Mouse (Mus musculus) gastrocnemius, adult 8-10 months (tissue): ENCODE measurements around the gene Klf7. TPM values are rescaled to one million over a fixed set of nuclear protein-coding genes. Genes with fewer than 3 reads are reported as not detected.

Experiments
- DNase-seq, 2 experiments: peaks; one replicate each; pipeline ENCODE4 v3.0.0; 2022; ENCODE audit warnings: low spot score in 2 of 2
- total RNA-seq, 4 experiments: library from RNA; stranded (reverse); gene quantifications; 2 replicates each; pipeline ENCODE4 v1.2.4; 2022

Klf7 gene
- total RNA-seq, 4 experiments from 2014 or later: 4.6 to 7.0 (median 5.4) TPM

DNA sequence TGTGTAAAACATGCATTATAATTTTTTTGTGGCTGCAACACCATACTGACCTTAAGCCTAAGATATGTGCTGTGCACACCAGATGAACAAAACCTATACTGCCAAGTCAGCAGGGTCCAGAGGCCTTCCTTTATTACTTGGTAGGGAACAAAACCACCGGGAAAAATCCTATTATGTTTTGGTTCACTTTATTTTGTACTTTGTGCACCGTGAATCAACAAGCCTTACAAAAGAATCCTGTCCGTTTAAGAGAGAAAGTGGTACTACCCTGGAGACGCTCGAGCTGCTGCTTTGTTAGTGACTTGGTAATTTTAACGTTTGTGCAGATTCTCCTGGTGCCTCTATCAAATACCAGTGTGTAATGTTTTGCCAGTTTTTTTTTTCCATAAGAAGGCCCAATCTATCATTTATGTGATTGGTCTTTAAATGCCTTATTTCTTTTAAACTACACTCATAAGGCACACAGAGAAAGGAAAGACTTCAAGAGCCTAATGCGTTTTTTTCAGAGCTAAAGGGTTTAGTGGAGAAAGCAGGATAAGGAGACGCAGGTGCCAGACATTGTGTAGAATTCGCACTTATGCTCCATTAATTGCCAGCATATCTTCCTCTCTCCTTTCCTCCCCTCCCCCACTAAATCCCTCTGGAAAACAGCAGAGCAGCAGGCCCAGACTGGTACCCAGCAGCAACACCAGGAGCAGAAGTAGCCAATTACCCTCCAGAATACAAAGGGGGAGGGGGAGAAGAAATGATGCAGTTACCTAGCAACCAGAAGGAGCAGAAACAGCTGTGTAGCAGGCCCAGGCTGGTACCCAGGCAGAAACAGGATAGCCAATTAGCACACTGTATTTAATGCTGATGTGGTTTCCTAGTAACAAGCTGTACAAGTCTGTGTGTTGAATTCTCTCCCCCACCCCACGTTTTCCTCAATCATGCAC is 55.5 kb downstream of the Klf7 start:
- DNase-seq: no peak

DNA sequence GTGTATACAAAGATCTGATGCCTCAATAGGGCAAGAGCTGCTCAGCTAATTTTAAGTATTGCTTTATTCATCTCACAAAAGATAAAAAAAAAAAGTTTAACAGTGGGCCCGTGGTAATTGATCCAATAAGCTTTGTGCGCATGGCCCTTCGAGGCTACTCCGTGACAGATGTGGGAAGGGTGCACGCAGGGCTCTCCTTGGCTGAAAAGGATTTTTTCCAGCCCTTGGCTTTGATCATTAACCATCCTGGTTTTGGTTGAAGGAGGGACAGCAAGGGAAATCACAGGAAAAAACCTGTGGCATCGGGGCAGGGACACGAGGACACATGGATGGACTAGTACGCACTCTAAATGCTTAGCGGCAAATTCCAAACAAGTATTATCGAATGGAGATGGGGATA is 60.6 kb downstream of the Klf7 start:
- DNase-seq: no peak

DNA sequence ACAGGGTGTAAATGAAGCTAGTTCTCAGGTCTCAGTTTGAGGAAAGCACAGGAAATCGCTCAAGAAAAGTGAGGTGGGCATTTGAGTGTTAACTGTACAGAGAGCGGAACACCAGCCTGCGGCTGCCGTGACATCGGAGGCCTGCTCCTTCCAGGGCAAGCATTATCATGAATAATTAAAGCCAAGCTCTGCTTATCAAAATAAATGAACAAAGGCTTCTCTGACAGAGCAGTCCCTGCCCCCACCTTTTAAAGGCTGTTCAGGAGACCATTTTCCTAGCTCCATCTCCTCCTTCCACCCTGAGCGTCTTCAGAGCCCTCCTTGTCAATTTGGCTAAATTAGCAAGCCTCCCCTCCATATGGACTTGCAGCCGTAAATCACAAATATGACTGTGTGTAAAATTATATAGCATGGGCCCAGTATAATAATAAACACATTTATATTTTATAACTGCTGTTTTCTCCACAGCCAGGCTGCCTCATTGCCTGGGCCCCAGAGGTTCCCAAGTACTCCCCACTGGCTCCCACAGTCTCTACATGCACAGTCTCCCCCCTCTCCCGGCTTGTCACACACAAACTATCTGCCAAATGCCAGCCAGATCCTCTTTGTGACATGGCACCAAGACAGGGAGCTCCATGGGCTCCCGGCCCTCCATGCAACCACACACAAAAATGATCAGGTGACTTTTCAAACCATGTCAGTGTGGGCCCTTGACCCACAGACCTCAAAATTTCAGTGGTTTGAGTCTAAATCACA is 61.2 kb downstream of the Klf7 start:
- no peak for DNase-seq

DNA sequence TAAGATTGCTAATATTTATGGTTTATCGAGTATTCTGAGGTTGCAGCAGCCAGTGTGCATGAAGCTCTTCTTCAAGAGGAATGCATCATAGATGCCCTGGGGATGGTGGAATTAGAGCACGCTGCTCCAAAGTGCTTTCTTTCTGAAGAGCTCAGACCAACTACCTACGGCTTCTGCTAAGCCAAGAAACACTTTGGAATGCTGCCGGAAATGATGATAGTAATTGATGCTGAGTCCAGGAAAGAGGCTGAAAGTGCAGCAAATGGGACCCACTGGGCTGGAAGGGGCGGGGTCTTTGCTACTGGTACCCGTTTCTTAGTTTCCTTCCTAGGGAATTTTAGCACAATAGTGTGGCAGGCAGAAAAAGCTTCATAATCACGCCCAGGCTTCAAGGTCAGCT is 62.0 kb downstream of the Klf7 start:
- no peak for DNase-seq

DNA sequence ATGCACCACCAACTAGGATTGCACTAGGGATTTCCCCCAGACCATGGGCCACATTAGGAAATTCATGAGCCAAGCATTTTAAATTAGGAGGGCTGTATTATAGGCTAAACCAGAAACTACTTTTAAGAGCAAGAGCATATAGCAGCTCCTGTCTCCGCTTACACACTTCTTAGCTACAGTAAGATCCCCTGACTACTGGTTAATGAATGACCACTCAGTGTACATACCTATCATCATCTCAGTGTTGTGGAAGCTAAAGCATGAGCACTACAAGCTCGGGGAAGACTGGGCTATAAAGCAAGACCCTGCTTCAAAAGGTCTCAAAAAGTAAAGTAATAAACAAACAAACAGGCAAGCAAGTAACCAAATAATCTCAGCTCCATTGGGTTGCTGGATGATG is 65.5 kb downstream of the Klf7 start:
- DNase-seq: no peak

DNA sequence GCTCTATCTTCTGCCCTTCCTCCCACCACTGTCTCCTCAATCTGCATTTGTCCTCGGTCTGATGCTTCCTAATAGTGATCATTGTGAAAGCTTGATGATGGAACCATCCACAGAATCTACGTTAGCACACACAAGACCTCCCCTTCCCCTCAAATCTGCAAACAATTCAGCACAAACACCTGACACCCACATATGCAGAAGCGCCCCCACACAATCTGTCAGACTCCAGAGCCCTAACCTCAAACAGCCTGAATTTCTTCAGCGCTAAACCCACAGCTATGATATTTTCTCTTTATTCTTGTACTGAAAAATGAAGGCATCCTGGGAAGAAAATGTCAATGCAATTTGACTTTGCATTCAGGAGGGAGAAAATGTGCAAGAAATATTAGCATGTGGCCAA is 66.1 kb downstream of the Klf7 start:
- no peak for DNase-seq

DNA sequence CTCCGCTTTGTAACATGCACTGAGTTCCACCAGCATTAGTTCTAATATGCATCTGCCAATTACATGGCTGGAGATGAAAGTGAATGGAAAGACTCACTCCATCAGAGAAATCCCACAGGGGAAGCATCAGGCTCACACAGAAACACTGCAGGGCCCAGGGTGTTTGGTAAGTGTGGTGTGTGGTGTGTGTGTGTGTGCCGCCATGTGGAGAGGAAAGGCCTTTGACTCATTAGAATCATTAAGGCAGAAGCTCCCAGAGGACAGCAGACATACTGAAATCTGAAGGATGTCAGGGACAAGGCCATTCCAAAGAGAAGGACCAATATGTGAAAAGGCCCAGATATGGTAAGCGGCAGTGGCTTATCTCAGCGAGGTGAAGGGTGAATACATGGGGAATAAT is 66.9 kb downstream of the Klf7 start:
- no peak for DNase-seq

DNA sequence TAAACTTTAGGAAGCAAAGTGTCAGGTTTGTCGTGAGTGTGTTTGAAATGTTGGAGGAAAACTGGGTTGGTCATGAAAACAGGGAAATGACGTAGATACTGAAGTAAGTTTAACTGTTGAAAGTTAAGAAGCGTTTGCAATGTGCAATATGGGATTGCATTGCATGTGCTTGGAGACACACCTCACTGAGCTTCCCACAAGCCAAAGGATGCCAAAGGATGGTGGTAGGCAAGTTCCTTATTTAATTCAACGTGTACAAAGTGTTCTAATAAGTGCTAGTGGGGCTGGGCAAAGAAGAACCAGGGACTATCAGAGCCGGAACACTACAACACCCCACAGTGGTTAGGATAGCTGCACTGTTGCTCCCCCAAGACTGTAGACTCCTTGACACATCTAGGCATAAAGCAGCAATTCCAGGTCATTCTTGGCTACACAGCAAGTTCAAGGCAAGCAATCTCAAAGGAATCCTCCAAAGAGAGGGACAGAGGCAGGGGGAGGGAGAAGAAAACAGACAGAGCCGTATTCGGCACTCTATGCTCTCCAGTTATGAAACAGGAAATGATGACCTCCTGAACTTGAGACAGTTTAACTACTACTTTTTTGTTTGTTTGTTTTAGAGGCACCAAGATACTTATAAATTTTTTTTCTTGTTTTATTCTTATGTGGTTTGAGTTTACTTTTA is 69.9 kb downstream of the Klf7 start:
- DNase-seq: no peak

DNA sequence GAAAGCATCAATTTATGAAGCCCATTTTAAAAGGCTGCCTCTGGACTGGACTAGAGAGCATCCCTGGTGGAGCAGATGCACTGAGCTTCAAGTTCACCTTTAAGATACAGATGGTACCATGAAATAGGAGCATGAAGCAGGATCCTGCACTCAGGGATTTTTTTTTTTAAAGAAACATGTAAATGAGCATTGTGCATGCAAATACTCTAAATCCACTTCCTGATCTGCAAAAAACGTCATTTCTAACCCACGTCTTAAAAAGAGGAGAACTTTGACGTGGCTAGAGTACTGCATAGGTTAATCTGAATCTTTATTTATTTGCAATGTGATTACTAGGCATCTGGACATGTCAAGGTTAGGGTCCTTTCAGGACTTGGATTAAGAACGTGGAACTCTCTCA is 73.5 kb downstream of the Klf7 start:
- no peak for DNase-seq

DNA sequence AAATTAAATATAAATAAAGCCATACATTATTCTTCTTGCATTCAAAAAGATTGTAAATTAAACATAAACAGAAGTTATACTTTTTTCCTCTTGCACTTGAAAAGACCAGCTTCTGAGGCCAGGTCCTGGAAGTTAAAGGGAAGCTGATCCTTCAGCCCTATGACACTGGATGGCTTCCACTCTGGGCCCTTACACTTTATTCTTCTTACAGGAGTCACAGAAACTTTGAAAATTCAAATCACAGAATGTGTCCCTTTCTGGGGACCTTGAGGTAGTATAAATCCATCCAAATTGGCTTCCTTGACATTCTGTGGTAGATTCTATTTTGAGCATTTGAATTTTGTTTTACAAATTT is 75.3 kb downstream of the Klf7 start:
- no peak for DNase-seq

DNA sequence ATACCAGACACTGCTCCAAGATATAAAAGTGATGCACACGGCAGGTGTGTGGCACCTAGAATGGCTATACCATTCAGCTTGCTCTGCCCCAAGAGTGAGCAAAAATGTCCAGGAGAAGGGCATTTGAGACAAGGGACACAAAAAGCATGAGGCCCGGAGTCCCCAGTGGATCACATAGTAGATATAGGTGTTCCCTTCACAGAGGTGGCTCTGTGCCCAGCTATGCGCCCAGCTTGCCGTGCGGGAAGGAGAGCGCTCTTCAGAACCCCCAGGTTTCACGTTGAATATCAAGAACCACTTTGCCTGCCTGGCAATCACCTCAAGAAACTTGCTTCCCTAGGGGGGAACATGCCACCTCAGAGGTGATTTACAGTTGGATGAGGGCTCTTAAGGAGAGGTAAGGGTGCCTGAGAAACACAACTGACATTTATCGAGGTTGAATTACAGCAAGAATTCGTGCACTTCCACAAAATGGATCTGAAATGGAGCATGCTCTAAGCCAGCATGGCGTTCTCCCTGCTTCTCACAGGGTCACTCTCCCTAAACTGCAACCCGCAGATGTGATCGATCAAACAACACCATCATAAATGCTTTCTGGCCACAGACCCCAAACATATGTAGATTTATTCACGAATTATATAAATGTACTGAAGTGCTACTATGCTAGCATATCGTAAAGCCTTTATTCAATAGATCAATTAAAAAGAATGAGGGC is 75.8 kb downstream of the Klf7 start:
- DNase-seq: no peak

DNA sequence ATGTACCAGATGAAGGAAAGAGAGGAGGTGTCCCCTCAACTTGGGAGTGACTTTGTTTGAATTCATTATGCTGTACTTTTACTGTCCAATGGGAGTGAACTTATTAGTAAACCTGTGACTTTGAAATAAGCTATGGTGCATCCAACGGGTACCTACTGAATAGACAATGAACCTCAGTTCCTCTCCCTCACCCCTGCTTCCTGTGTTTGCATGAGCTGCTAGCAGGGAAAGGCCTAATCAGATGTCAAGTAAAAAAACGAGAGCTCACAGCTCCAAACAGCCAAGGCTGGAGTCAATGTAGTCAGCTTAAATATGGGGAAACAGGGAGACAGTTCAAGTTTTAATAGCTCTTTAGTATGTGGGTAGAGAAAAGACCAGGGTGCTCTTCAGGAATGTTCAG is 77.5 kb downstream of the Klf7 start:
- no peak for DNase-seq

DNA sequence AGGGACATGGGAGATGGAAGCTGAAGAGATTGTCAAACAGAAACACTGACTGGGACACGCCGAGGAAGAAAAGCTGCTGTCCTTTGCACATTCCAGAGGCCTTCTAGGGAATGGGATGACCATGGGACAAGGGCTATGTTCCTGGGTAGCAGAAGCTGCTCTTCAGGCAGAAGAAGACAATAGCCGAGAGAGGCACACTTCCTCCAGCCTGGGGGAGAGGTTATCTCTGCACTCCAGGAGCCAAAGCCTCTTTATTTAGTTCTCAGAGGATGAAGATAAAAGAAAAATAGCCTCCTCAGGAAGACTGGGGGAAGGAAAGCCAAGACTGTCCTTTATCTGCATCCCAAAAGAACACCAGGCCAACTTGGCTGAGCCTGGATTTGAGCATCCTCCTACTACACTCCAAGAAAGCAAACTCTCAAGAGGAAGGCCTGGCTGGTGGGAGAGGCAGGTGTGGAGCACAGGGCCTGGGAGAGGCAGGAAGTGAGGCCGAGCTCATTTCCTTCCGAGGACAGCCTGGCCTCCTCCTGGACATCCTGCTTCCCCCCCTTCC is 81.2 kb downstream of the Klf7 start:
- no peak for DNase-seq

DNA sequence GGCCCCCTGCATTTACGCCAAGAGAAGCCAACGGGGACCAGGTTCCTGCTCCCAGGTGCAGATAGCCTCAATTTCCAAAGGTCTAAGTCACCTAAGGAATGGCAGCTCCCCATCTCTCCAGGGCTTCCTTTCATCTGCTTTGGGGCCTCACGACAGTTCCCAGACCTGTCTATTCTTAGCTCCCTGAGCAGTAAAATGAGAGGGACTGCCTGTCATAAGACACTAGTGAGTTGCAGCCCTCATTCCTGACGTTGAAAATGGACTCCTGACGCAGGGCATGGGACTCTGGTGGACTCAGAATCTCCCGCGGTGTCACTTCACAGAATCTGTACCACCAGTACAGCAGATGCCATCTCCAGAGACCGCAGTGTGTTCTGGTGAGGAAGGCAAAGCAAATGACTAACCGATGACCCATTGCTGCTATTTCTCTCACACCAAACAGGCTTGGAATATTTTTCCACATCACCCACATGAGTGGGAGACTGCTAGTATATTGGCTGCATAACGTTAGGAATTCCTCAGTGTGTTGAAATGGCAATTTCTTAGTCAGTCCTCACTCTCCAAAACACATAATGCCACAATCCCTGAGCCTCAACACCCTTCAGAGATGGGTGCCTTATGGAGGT is 81.9 kb downstream of the Klf7 start:
- DNase-seq: no peak

DNA sequence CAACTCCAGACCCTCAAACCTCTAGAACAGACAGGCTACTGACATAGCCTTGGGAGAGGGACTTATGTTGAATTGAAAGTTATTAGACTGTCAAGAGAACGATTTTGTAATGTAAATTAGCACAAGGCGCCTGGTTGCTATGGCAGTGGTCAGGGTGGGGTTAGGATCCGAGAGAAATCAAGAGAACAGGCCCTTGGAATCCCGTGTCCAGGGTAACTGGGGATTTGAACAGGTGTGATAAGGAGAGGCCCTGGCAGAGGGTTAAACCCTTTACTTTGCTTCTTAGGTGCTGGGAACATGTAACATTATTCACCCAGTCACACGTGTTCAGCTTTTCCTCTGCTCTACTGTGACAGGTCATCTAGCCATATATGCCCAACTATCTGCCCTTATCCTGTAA is 83.7 kb downstream of the Klf7 start:
- DNase-seq: no peak

DNA sequence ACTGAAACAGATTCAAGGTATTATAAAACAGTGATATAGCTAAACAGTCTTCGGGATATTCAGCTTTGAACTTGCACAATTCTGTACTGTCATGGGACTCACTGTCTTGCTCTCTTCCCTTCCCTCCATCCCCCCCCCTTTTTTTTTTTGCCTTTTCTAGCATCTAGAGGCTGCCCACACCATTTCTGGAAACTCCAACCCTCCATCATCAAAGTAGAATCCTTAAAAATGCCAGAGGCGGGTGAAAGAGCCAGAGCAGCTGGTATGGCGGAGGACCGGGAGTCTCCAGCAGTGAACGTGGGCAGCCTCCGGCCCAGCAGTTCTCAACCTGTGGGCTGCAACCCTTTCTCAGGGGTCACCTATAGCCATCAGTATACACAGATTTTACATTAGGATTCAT is 84.3 kb downstream of the Klf7 start:
- DNase-seq: no peak

DNA sequence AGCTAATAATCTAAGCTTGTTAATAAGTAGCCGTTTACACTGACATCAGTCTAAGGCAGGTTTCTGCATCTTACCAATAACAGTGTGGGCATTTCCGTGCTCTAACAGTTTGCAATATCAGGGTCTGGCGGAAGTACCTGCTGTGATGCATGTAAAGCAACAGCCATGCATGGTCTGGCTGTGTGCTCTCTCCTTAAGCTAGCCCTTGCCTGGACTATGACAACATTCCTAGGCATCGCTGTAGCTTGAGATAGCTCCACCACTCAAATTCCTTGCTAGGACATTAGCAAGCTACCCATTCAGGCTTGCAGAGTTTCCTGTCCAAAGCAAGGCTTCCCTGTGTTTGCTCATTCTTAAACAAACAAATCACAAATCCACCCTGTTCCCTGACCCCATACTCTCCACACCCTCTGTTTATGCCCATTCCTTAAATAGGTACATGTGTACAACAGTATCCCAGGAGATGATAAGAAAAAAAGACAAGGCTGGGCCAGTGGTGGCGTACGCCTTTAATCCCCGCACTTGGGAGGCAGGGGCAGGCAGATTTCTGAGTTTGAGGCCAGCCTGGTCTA is 85.1 kb downstream of the Klf7 start:
- DNase-seq: no peak

DNA sequence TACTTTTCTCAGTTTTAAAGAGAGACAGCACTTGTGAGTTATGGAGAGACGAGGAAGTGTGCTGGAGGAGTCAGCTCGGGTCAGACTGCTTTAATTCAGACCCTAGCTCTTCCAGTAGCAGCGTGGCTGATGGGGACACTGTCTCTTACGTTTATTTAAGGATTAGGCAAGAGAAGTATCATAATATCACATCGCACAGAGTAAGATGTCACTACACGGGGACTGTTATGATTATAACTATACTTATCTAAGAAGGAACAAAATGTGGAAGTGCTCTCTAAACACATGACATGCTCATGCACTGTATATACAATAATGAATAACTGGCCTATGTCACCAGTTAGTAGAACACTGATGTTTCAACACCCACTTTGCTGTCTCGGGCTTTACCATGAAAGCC is 86.3 kb downstream of the Klf7 start:
- no peak for DNase-seq

DNA sequence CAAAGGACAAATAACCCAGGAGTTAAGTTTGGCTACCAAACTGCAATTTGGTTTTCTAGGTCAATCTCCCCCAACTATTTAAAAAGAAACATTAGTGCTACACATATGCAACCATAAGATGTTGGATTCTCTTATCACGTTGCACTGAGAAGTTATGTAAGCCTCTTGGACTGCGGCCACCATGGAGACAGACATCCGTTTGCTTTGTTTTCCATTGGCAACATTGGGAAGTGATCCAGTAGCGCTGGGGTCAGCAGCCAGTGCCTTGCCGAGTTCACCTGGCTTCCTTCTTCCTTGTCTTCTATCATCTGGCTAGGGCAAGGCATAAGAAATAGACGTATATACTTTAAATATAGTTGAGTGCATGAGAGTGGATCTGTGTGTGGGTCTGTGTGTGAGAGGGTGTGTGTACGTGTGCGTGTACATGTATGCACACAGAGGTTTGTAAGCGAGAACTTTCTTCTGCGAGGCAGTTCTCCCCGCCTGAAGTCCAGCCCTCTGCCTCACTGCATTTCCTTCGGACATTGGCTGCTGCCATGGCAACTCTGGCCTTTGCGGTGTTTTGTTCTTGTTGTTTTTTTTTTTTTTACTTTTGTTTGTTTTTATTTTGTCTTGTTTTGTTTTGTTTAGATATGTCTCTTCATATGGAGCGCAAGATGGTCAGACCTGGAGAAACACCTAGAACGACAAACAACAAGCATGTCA is 86.8 kb downstream of the Klf7 start:
- no peak for DNase-seq
